Mouse (Mus musculus): ENCODE measurements around the gene Cdc42ep5. TPM values are rescaled to one million over a fixed set of nuclear protein-coding genes. Genes with fewer than 3 reads are reported as not detected.

Gene Cdc42ep5
- polyA plus RNA-seq, 1 experiment from 2014 or later, result 126 TPM

DNA sequence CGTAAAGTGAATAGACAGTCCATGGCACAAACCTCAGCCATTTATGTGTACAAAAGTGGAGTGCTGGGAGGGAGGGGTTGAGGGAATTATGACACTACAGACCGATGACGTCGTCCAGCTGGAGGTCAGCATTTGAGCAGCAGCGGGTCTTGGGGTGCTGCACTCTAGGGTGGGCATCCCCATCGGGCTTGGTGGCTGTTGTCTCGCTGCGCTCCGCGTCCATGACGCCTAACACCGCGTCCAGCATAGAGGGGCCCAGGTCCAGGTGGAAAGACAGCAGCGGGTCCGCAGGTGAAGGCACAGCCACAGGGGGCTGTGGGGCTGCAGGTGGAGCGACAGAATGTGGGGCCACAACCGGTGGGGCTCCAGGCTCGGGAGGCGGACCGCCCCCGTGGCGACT is 13.4 kb downstream of the Cdc42ep5 start:
- 35% methylated on average over 22 of the region's 22 CpGs for WGBS

DNA sequence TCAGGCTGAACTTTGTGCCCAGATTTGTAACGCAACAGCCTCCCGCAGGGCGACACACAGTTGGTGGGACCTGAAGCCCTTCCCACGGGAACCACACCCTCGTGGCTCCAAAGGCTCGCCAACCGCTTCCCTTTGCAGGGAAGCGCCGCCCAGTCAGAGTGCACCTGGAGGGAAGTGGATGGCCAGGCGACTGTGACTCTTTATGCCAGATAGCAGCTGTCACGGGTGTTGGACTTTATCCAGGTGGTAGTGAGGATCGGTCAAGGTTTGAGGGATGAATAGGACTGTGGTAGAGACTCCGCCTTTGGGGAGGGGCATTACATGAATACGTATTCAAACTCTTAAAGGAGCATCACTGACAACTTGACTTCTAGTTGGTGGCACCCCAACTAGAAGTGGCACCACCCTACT is 13.8 kb downstream of the Cdc42ep5 start:
- peaks cover 21% of the 10 kb centered on the region; the same call in 1 of the 2 replicates for H3K36me3 ChIP-seq (ENCODE audit: control insufficient read depth, insufficient read depth)
- H3K4me2 ChIP-seq (replicated peaks; ENCODE audit: low read depth), result peak overlapping the region; percentile 88
- no peak overlapping the region for H3K9ac ChIP-seq (ENCODE audit: low read depth, low read length)
- peak overlapping the region; percentile 100 for H3K27ac ChIP-seq (ENCODE audit: low read depth, low read length)
- peaks cover 7% of the 10 kb centered on the region for H3K4me1 ChIP-seq (replicated peaks; ENCODE audit: control insufficient read depth, insufficient read depth, low read length)
- no peak for TF ChIP-seq CTCF (IDR thresholded peaks at IDR 0.05; ENCODE audit: low read depth)
- 18% methylated on average over 14 of the region's 14 CpGs for WGBS
- no peaks in the 10 kb centered on the region for H3K9me3 ChIP-seq (ENCODE audit: control insufficient read depth)
- H3K4me3 ChIP-seq (ENCODE audit: low read depth, low read length), result peak overlapping the region; percentile 68
- H3K27me3 ChIP-seq (replicated peaks; ENCODE audit: control insufficient read depth, insufficient read depth, low read length), result no peaks in the 10 kb centered on the region
- peak; percentile 88 for ATAC-seq

More for the DNA sequence above, 13.4 kb downstream of the Cdc42ep5 start:
- no peak for TF ChIP-seq CTCF (IDR thresholded peaks at IDR 0.05; ENCODE audit: low read depth)
- Histone ChIP-seq H3K4me1 (replicated peaks; ENCODE audit: control insufficient read depth, insufficient read depth, low read length) (peaks cover 7% of the 10 kb centered on the region), H3K4me2 (replicated peaks; ENCODE audit: low read depth) (peak overlapping the region; percentile 88), H3K27ac (ENCODE audit: low read depth, low read length) (peak overlapping the region; percentile 94), H3K4me3 (ENCODE audit: low read depth, low read length) (peak overlapping the region; percentile 18), H3K36me3 (ENCODE audit: control insufficient read depth, insufficient read depth) (peaks cover 17% of the 10 kb centered on the region; the same call in 1 of the 2 replicates), H3K9ac (ENCODE audit: low read depth, low read length) (no peak overlapping the region), H3K9me3 (ENCODE audit: control insufficient read depth) (no peaks in the 10 kb centered on the region), H3K27me3 (replicated peaks; ENCODE audit: control insufficient read depth, insufficient read depth, low read length) (no peaks in the 10 kb centered on the region)
- no peak for ATAC-seq

DNA sequence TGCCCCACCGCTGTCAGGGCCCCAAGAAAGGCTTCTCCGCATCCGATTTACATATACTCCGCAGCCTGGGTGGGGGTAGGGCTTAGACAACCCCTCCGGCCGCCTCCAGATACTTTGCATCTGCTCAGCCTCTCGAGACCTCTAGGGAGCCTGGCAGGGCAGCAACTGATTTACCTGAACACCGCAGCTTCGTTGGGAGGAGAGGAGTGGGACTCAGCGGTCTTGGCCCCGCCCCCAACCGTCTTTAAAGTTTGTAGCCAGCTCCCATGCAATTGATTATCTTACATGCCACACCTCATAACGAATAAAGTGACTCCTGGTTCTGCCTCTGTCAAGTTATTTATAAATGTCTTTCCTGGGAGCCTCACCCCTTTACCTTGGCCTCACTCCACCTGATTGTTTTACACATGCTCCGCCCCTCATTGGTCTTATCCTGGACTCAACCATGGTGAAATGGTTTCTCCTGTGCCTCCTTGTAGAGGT is 14.6 kb downstream of the Cdc42ep5 start, which contains the start of gene Leng9:
Gene Leng9 (minus strand): TSS at position 316 of the 483 bp plus-strand sequence.
- ATAC-seq, result peak; percentile 75
- 1% methylated on average over 14 of the region's 14 CpGs for WGBS
- no peak for TF ChIP-seq CTCF (IDR thresholded peaks at IDR 0.05; ENCODE audit: low read depth)
- Histone ChIP-seq H3K9ac (ENCODE audit: low read depth, low read length) (peak within 1 kb of the TSS; percentile 81), H3K4me2 (replicated peaks; ENCODE audit: low read depth) (peak within 1 kb of the TSS; percentile 88), H3K27me3 (replicated peaks; ENCODE audit: control insufficient read depth, insufficient read depth, low read length) (no peaks in the 10 kb centered on the region), H3K4me3 (ENCODE audit: low read depth, low read length) (peak within 1 kb of the TSS; percentile 68), H3K36me3 (ENCODE audit: control insufficient read depth, insufficient read depth) (peaks cover 28% of the 10 kb centered on the region), H3K4me1 (replicated peaks; ENCODE audit: control insufficient read depth, insufficient read depth, low read length) (peaks cover 7% of the 10 kb centered on the region), H3K27ac (ENCODE audit: low read depth, low read length) (peak within 1 kb of the TSS; percentile 100), H3K9me3 (ENCODE audit: control insufficient read depth) (no peaks in the 10 kb centered on the region)

DNA sequence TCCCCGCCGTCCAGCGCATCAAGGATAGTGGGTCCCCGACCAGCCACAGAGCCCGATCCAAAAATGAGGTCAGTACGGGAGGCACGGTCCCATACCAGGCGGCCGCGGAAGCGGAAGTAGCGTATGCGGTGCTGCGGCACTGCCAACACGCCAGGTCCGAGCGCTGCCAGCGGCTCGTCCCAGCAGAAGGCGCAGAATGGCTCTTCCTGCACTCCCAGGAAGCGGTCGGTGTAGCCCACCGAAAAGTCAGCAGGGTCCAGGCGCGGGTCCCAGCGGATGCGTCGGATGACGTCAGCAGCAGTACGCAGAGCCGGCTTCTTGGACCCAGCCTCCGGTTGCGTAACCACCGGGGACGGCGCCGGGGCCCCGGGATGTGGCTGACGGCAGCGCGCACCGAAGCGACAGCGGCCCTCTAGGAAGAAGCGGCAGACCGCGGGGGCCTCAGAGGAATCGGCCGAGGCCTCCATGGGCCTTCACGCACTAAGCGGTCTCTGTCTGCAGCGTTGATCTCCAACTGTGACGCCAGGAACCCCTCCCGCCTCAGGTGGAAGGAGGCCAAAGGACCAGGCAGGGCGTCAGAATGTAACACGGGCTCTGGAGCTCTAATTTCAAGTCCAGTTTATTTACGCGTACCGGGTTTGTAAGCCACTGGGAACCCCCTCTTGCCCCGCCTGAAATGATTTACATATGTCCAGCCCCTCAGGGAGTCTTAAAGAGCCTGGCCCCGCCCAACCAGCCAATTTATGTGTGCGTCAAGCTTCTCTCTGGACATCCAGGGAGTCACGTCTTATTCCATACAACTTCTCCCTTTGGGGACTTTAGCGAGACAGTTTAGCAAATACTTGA is 15.2 kb downstream of the Cdc42ep5 start:
- under 1% methylated on average over 64 of the region's 64 CpGs for WGBS
- Histone ChIP-seq H3K4me3 (ENCODE audit: low read depth, low read length) (peak overlapping the region; percentile 68), H3K4me1 (replicated peaks; ENCODE audit: control insufficient read depth, insufficient read depth, low read length) (peaks cover 7% of the 10 kb centered on the region), H3K9me3 (ENCODE audit: control insufficient read depth) (no peaks in the 10 kb centered on the region), H3K9ac (ENCODE audit: low read depth, low read length) (peak overlapping the region; percentile 81), H3K27ac (ENCODE audit: low read depth, low read length) (peak overlapping the region; percentile 100), H3K36me3 (ENCODE audit: control insufficient read depth, insufficient read depth) (peaks cover 34% of the 10 kb centered on the region), H3K27me3 (replicated peaks; ENCODE audit: control insufficient read depth, insufficient read depth, low read length) (no peaks in the 10 kb centered on the region), H3K4me2 (replicated peaks; ENCODE audit: low read depth) (peak overlapping the region; percentile 88)
- ATAC-seq, result peak; percentile 54
- no peak for TF ChIP-seq CTCF (IDR thresholded peaks at IDR 0.05; ENCODE audit: low read depth)

DNA sequence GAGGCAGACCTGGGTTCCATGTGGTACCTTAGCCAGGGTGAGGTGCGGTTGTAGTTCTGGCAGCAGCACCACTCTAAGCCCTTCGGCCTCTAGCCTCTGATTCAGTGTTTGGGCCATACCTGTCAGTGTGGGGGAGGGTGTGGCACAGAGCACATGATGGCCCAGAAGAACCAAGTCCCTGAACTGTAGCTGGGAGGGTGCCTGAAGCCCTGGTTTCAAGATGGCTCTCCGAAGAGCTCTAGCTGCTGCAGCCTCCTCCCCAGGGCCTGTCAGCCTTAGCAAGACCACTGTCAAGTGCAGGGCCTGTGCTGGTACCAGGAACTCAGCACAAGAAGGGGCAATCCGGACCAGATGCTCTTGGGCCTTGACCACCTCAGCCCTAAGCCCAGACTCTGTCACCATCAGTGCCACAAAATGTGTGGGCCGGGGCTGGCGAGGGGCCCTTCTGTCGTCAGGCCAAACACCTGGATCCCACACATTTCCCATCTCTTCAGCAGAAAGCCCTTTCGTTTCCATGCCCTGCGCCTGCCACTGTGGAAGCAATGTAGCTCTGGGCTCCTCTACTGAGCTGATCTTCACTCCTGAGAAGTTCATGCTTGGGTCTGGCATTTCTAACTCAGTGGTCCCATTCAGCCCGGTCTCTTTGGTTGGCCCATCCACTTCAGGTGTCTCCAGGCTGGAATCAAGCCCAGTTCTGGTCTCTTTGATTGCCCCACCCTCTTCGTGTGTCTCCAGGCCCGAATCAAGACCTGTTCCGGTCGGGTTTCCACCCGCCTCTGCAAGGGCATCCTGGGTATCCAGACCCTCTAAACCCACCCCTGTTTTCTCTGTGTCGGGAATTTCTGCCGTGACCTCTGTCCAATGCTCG is 16.1 kb downstream of the Cdc42ep5 start:
- peak overlapping the region; percentile 88 for H3K4me2 ChIP-seq (replicated peaks; ENCODE audit: low read depth)
- H3K27me3 ChIP-seq (replicated peaks; ENCODE audit: control insufficient read depth, insufficient read depth, low read length), result no peaks in the 10 kb centered on the region
- peak overlapping the region; percentile 100 for H3K27ac ChIP-seq (ENCODE audit: low read depth, low read length)
- H3K36me3 ChIP-seq (ENCODE audit: control insufficient read depth, insufficient read depth), result peaks cover 42% of the 10 kb centered on the region
- no peak for ATAC-seq
- peaks cover 7% of the 10 kb centered on the region for H3K4me1 ChIP-seq (replicated peaks; ENCODE audit: control insufficient read depth, insufficient read depth, low read length)
- no peaks in the 10 kb centered on the region for H3K9me3 ChIP-seq (ENCODE audit: control insufficient read depth)
- WGBS, result 28% methylated on average over 18 of the region's 18 CpGs
- peak overlapping the region; percentile 68 for H3K4me3 ChIP-seq (ENCODE audit: low read depth, low read length)
- TF ChIP-seq CTCF (IDR thresholded peaks at IDR 0.05; ENCODE audit: low read depth), result no peak
- H3K9ac ChIP-seq (ENCODE audit: low read depth, low read length), result peak overlapping the region; percentile 81

DNA sequence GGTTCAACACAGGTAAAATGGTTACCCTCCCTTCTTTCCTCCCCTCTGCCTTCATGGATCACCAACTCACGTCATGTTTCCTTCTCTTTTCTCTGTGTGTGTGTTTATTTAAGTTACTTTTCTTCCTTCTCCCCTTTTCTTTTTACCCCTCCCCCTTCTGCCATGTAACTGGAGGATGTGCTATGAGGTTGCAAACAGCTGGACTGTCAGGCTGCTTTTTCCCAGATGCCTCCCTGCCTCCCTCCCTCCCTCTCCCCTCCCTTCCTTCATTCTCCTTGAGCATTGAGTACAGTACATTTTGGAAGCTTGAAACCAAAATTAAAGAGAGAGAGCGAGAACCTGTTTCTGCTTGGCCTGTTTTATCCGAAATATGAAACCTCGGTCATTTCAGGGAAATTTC is 16.8 kb downstream of the Cdc42ep5 start:
- 73% methylated on average over 4 of the region's 4 CpGs for WGBS
- peaks cover 7% of the 10 kb centered on the region for H3K4me1 ChIP-seq (replicated peaks; ENCODE audit: control insufficient read depth, insufficient read depth, low read length)
- H3K36me3 ChIP-seq (ENCODE audit: control insufficient read depth, insufficient read depth), result peaks cover 50% of the 10 kb centered on the region
- no peak for ATAC-seq
- TF ChIP-seq CTCF (IDR thresholded peaks at IDR 0.05; ENCODE audit: low read depth), result no peak
- no peaks in the 10 kb centered on the region for H3K27me3 ChIP-seq (replicated peaks; ENCODE audit: control insufficient read depth, insufficient read depth, low read length)
- H3K9ac ChIP-seq (ENCODE audit: low read depth, low read length), result peak overlapping the region; percentile 81
- peak overlapping the region; percentile 88 for H3K4me2 ChIP-seq (replicated peaks; ENCODE audit: low read depth)
- no peaks in the 10 kb centered on the region for H3K9me3 ChIP-seq (ENCODE audit: control insufficient read depth)
- H3K4me3 ChIP-seq (ENCODE audit: low read depth, low read length), result peak overlapping the region; percentile 68
- peak overlapping the region; percentile 100 for H3K27ac ChIP-seq (ENCODE audit: low read depth, low read length)

Measured in intestine, postnatal 0 days (tissue).